Mouse (Mus musculus) lung, postnatal 0 days (tissue): ENCODE results near the gene Cpeb2.

Source experiments
- CTCF ChIP-seq: IDR thresholded peaks from 2 replicates; pipeline ENCODE4 v1.5.1; 2016; ENCODE audit warnings: antibody characterized with exemption, mild to moderate bottlenecking
- EP300 ChIP-seq: IDR thresholded peaks from 2 replicates; pipeline ENCODE4 v1.6.1; 2016; ENCODE audit warnings: antibody characterized with exemption, mild to moderate bottlenecking, control low read depth

GRCm38 (mm10) chr5:43298975-43299374 is 66.0 kb downstream of the Cpeb2 start:
- TF ChIP-seq CTCF (no peak), EP300 (no peak)
